Mouse (Mus musculus) erythroblast, embryonic 14.5 days (primary cell): ENCODE results near the gene Rcan1.

ENCODE experiments used
- GATA1 ChIP-seq: IDR thresholded peaks from 2 replicates; pipeline ENCODE4 v1.6.1; 2012; ENCODE audit warnings: low read length, inconsistent platforms, mixed read lengths
- TAL1 ChIP-seq: IDR thresholded peaks from 3 replicates; pipeline ENCODE4 v1.6.1; 2012; ENCODE audit warnings: low read length, inconsistent platforms, mixed read lengths

DNA sequence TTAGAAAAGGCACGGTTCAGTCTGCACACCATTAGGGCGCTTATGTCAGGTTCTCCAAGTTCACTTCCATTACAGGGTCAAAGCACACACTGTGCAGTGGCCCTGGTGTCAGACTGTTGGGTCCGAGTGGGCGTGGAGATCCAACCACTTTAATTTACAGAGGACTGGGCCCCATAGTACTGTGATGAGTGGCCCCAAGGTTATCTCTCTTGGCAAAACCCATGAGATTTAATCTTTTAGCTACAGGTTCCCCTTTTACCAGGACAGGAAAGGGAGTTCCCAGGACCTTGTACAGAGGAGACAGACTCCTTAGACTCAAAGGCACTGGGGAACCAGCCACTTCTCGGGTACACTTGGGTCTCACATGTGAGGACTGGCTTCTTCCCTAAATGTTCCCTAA is 115.3 kb downstream of the Rcan1 start:
- TF ChIP-seq TAL1 (no peak), GATA1 (no peak)
